Mouse (Mus musculus) thymus, adult 2 months (tissue): Measurements from ENCODE around the gene Slc35e4.

Experiments used
- CTCF ChIP-seq: fragments of 200-500 bp; IDR thresholded peaks from 2 replicates; pipeline ENCODE4 v1.5.1; 2012; ENCODE audit warnings: mild to moderate bottlenecking, control low read depth, low read length, moderate library complexity, borderline replicate concordance; ENCODE audit not compliant: control insufficient read depth, poor library complexity, insufficient read depth; ENCODE audit errors: extremely low read depth
- POLR2A ChIP-seq: fragments of 200-500 bp; IDR thresholded peaks from 2 replicates; pipeline ENCODE4 v1.6.1; 2012; ENCODE audit warnings: mild to moderate bottlenecking, low read length, control low read depth, moderate library complexity; ENCODE audit not compliant: control insufficient read depth, poor library complexity, insufficient read depth; ENCODE audit errors: extremely low read depth

DNA sequence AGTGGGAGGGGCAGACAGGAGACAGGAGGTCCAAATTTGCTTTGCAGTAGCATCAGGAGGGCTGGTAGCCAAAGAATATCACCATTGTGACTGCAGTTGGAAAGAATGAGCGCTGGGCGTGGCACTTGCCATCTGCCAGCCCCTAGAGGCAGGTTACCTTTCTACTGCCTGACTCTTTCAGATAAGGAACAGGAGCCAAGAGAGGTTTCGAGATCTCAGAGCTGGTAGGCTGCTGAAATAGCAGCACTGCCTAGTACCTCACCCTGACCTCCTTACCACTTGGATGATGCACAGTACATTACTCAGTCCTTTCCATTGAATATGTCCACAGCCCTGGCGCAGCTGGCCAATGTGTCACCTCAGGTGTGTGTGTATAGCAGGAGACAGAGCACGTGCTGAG lies 27.1 kb downstream of the Slc35e4 start:
- TF ChIP-seq CTCF: no peak
- no peak for TF ChIP-seq POLR2A
